Mouse (Mus musculus) kidney, adult 2 months (tissue): ENCODE measurements around the gene Pkp1.

Experiments used
- CTCF ChIP-seq: fragments of 200-500 bp; conservative IDR thresholded peaks from 2 replicates; pipeline ENCODE4 v1.5.1; 2011; ENCODE audit warnings: low read depth, mild to moderate bottlenecking, control low read depth, low read length, moderate library complexity, mixed read lengths; ENCODE audit not compliant: insufficient read depth, insufficient read length
- POLR2A ChIP-seq: fragments of 200-500 bp; IDR thresholded peaks from one replicate; pipeline ENCODE4 v1.6.1; 2011; ENCODE audit warnings: low read depth, low read length, control low read depth

GRCm38 (mm10) chr1:135882385-135883109, 36.5 kb downstream of the Pkp1 start:
- TF ChIP-seq CTCF: peak; percentile 81
- TF ChIP-seq POLR2A: no peak
